ENCODE assay signal across 23 mouse cellular contexts in the genomic region with DNA sequence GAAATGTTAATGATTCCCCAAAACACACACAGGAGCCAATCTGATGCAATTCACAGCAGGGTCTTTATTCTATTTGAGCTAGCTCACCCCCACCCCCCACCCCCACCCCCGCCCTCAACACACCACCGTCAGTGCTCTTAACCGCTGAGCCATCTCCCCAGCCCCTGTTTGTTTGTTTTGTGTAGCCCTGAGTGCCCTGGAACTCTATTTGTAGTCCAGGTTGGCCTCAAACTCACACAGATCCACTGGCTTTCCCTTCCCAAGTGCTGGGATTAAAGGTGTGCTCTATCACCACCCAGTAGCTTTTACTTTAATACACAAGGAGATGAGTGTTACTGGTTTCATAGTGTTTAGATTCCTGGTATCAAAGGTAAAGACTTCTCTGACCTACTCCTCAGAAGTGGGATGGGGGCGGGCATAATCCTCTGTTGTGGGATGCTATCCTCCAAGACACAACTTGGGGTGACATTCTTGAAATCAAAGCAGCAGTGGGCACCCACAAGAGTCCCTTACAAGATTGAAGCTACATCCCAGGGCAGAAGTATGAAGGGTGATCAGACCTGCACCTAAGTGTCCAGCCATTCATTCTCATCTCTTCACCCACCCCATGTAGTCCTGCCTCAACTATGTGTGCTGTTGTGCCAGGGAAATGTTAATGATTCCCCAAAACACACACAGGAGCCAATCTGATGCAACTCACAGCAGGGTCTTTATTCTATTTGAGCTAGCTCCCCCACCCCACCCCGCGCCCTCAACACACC. TPM values are rescaled to one million over a fixed set of nuclear protein-coding genes. Genes with fewer than 3 reads are reported as not detected.
"Had no signal": no experiment of that assay in that cellular context is flagged by ENCODE, and none has a peak within 500 bp of the region (broad histone marks: within the 10 kb centered on the region; RNA-seq: fewer than 3 reads in every experiment).

No protein-coding gene starts in this region.

- H3K36me3 ChIP-seq: intestine, embryonic 15.5 days; kidney, embryonic 15.5 days; limb, embryonic 12.5 days; limb, embryonic 15.5 days; midbrain, embryonic 10.5 days; midbrain, embryonic 13.5 days; stomach, embryonic 15.5 days had no signal

- DNase-seq: kidney, adult 11 months; kidney, adult 8-10 months; kidney, postnatal 10 days; kidney, postnatal 36 days; left cerebral cortex, postnatal 4 days; lung, embryonic 14.5 days; lung, postnatal 10 days; lung, postnatal 36 days; right cerebral cortex, adult 18-20 months; right cerebral cortex, postnatal 14 days; spleen, adult 18-20 months; thymus, postnatal 25 days had no signal

- H3K4me3 ChIP-seq: intestine, embryonic 15.5 days; kidney, embryonic 15.5 days; limb, embryonic 12.5 days; limb, embryonic 15.5 days; megakaryocyte, embryonic 14.5 days; midbrain, embryonic 10.5 days; midbrain, embryonic 13.5 days; myocyte; stomach, embryonic 15.5 days had no signal

- H3K27me3 ChIP-seq: intestine, embryonic 15.5 days; kidney, embryonic 15.5 days; limb, embryonic 12.5 days; limb, embryonic 15.5 days; midbrain, embryonic 13.5 days; stomach, embryonic 15.5 days had no signal

- H3K9me3 ChIP-seq: intestine, embryonic 15.5 days; kidney, embryonic 15.5 days; limb, embryonic 12.5 days; limb, embryonic 15.5 days; megakaryocyte, embryonic 14.5 days; midbrain, embryonic 10.5 days; midbrain, embryonic 13.5 days; stomach, embryonic 15.5 days had no signal

- ATAC-seq: intestine, embryonic 15.5 days; midbrain, embryonic 13.5 days; midbrain, embryonic 16.5 days had no signal

- H3K4me2 ChIP-seq: intestine, embryonic 15.5 days; kidney, embryonic 15.5 days; limb, embryonic 12.5 days; limb, embryonic 15.5 days; lung, embryonic 14.5 days; midbrain, embryonic 13.5 days; stomach, embryonic 15.5 days had no signal

- H3K27ac ChIP-seq: intestine, embryonic 15.5 days; kidney, embryonic 15.5 days; limb, embryonic 12.5 days; limb, embryonic 15.5 days; midbrain, embryonic 10.5 days; midbrain, embryonic 13.5 days; stomach, embryonic 15.5 days had no signal

- H3K9ac ChIP-seq: intestine, embryonic 15.5 days; kidney, embryonic 15.5 days; limb, embryonic 12.5 days; limb, embryonic 15.5 days; lung, embryonic 14.5 days; midbrain, embryonic 13.5 days; stomach, embryonic 15.5 days had no signal

RNA-seq across cellular contexts. Expression of gene Gm28035, which starts 28.8 kb away (rescaled TPM):
- total RNA-seq: monocyte, adult 5-6 weeks had no signal
- polyA plus RNA-seq: limb, embryonic 12.5 days had no signal
